Mouse (Mus musculus): ENCODE results near the gene Ubash3a. TPM values are rescaled to one million over a fixed set of nuclear protein-coding genes. Genes with fewer than 3 reads are reported as not detected.

The Ubash3a gene
- total RNA-seq, 2 experiments from 2014 or later, result 0.11 to 0.23 TPM

DNA sequence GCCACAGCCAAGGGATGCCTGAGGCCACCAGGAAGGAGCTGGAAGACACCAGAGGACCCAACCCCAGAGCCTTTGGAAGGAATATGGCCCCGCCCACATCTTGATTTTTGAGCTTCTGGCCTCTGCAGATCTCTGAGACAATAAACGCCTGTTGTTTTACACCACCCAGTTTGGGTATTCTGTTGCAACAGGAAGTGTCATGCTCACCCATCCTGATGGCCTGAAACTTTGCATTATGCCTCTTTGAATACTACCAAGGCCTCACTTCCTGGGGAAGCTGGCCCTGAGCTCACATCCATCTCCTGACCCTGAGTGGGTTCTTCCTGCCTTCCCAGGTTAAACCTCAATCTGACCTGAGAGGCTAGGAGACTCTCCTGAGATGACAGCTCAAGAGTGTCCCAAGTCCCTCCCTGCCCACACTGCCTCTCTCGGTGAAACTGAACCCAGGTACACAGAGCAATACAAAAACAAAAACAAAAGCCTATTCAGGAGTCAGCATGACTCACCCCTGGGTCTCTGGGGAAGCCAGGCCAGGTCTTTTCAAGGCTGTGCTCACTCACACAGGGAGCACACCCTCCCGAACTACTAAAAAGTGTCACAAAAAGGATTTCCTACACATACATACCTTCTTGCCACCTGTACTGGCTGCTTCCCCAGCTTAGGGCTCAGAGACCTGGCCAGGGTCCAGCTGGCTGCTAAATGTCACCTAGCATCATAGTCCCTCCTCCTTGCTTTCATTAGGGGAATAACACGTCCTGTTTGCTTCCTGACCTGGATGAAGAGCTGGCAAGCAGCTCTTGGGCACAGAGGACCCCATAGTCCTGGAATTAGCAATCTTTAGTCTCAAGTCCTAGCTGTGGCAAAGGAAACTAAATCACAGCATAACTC lies 8.6 kb downstream of the Ubash3a start:
- no peak for DNase-seq (ENCODE audit: low spot score in 2 of 2)

- DNase-seq (ENCODE audit: low spot score in 2 of 2), result no peak
These were observed 15.2 kb downstream of the Ubash3a start for GRCm38 (mm10) chr17:31222810-31223310.

GRCm38 (mm10) chr17:31223835-31224234 lies 16.2 kb downstream of the Ubash3a start:
- DNase-seq (ENCODE audit: low spot score in 2 of 2), result no peak

GRCm38 (mm10) chr17:31224591-31224990 lies 16.9 kb downstream of the Ubash3a start:
- no peak for DNase-seq (ENCODE audit: low spot score in 2 of 2)

- no peak for DNase-seq (ENCODE audit: low spot score in 2 of 2)
These were observed 18.7 kb downstream of the Ubash3a start for GRCm38 (mm10) chr17:31226368-31226767.

DNA sequence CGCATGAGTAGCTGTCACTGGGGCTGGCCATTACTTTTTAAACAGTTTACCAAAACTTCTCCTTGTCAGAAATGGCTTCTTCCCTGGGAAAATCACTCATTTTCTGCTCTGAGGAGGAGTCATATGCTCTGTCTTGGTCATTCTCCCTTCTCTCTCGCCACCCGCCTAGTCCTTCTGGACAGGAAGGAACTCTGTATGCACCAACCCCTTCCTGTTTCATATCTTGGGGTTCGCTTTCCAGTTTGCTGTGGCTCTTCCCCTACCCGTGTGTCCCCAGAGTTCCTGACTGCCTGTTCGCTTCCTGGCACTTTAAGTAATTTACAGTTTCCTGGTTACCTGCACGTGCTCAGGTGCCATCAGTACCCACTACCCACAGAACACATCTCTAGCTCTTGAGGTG lies 19.3 kb downstream of the Ubash3a start:
- no peak for DNase-seq (ENCODE audit: low spot score in 2 of 2)

GRCm38 (mm10) chr17:31231780-31232179 lies 24.1 kb downstream of the Ubash3a start:
- DNase-seq (ENCODE audit: low spot score in 2 of 2), result no peak

GRCm38 (mm10) chr17:31232251-31233010 lies 24.8 kb downstream of the Ubash3a start:
- DNase-seq (ENCODE audit: low spot score in 2 of 2), result no peak

DNA sequence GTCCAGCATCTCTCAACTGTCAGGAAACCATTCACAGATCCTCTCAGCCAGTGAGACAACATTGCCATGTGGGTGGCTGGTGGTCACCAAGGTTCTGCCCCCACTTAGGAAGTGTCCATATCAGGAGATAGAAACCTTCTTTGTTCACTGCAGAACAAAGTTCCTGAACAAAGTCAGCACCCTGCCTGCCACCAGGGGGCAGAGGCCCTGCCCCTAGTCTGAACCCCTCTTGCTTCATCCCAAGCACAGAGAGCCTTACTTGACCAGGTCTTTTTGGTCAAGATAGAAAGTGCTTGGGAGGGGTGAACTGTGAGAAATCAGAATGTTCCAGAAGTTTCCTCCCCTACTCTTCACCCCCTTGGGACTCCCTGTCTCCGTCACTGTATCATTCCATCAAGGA lies 28.2 kb downstream of the Ubash3a start:
- DNase-seq (ENCODE audit: low spot score in 2 of 2), result no peak

GRCm38 (mm10) chr17:31238234-31239020 lies 30.8 kb downstream of the Ubash3a start:
- DNase-seq (ENCODE audit: low spot score in 2 of 2), result no peak

DNA sequence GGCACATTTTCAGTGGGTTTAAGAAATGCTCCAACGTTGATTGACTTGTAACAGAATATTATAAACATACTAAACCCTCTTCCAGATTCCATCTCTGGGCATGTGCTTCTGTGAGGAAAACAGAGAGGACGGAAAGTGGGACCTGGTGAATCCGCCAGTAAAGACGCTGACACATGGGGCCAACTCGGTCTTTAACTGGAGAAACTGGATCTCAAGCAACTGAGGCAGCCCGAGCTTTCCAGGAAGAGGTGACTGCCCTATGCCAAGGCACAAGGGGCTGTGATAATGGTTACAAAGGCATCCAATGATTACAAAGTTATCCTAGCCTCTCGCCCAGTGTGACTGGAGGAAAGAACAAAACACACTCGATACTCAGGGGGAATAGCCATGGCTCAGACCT lies 33.5 kb downstream of the Ubash3a start:
- DNase-seq (ENCODE audit: low spot score in 2 of 2), result no peak

- DNase-seq (ENCODE audit: low spot score in 2 of 2), result no peak
These were observed 35.1 kb downstream of the Ubash3a start for GRCm38 (mm10) chr17:31242764-31243163.

- no peak for DNase-seq (ENCODE audit: low spot score in 2 of 2)
These were observed 37.6 kb downstream of the Ubash3a start for GRCm38 (mm10) chr17:31245321-31245720.

- DNase-seq (ENCODE audit: low spot score in 2 of 2), result no peak
These were observed 39.5 kb downstream of the Ubash3a start for GRCm38 (mm10) chr17:31247144-31247543.

DNA sequence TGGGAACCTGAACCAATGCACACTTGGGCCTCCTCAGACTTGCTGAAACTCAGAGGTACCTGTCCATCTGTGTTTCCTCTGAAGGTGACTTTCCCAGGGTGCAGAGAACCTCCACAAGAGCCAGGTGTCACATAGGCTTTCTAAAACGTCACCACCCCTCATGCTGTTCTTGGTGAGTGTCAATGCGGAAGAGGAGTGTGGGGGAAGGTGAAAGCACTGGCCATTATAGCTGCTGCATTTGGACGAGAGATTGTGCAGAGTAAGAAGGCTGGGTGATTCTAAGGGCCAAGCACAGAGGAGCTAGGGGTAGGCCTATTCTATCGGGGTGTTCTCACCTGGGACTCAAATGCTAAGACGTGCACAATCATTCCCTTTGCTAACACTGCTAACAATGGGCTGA lies 46.3 kb downstream of the Ubash3a start:
- no peak for DNase-seq (ENCODE audit: low spot score in 2 of 2)

GRCm38 (mm10) chr17:31254463-31254931 lies 46.8 kb downstream of the Ubash3a start:
- DNase-seq (ENCODE audit: low spot score in 2 of 2), result peak in 1 of 2 experiments; percentile 69

- no peak for DNase-seq (ENCODE audit: low spot score in 2 of 2)
These were observed 49.5 kb downstream of the Ubash3a start for GRCm38 (mm10) chr17:31257149-31257548.

DNA sequence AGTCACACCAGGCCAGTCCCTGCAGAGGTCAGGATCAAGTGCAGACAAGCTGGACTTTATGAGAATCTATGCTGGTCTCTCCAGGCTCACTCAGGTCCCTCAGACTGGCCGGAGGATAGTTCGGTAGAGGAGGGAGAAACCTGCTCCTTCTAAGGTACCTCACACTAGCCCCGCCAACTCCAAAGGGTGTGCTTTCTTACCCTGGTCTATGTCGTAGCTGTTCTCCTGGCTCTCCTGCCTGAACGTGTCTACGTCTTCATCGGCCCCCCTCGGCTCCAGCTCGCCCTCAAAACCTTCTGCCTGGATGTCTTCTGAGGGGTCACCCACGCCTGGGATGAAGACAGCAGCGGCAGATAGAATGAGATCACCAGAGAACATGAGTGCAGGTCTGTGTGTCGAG lies 50.2 kb downstream of the Ubash3a start:
- DNase-seq (ENCODE audit: low spot score in 2 of 2), result no peak

GRCm38 (mm10) chr17:31258310-31258865 lies 50.7 kb downstream of the Ubash3a start:
- DNase-seq (ENCODE audit: low spot score in 2 of 2), result no peak

GRCm38 (mm10) chr17:31259145-31259544 lies 51.5 kb downstream of the Ubash3a start:
- DNase-seq (ENCODE audit: low spot score in 2 of 2), result no peak

DNA sequence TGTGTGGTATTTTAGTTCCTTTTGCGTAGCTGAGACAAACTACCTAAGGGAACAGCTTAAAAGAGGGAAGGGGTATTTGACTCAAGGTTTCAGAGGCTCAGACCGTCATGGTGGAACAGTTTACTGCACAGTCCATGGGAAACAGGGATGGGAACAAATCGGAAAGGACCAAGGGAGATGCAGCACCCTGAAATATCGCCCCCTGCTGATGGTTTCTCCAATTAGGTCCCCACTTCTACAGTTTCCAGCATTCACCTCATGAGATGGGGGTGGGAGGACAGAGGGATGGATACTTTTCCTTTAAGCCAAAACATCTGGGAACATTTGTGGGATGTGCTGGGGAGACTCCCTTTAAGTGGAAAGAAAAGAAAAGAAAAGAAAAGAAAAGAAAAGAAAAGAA lies 52.2 kb downstream of the Ubash3a start:
- DNase-seq (ENCODE audit: low spot score in 2 of 2), result no peak
